Mouse (Mus musculus): ENCODE results near the gene Entpd5. TPM values are rescaled to one million over a fixed set of nuclear protein-coding genes. Genes with fewer than 3 reads are reported as not detected.
"Not testable (repeated sequence)": the region's sequence is repeated elsewhere in the genome, so short reads cannot be mapped to it uniquely, and the experiment has no call there.

The Entpd5 gene
- total RNA-seq, 1 experiment: 6.9 TPM

DNA sequence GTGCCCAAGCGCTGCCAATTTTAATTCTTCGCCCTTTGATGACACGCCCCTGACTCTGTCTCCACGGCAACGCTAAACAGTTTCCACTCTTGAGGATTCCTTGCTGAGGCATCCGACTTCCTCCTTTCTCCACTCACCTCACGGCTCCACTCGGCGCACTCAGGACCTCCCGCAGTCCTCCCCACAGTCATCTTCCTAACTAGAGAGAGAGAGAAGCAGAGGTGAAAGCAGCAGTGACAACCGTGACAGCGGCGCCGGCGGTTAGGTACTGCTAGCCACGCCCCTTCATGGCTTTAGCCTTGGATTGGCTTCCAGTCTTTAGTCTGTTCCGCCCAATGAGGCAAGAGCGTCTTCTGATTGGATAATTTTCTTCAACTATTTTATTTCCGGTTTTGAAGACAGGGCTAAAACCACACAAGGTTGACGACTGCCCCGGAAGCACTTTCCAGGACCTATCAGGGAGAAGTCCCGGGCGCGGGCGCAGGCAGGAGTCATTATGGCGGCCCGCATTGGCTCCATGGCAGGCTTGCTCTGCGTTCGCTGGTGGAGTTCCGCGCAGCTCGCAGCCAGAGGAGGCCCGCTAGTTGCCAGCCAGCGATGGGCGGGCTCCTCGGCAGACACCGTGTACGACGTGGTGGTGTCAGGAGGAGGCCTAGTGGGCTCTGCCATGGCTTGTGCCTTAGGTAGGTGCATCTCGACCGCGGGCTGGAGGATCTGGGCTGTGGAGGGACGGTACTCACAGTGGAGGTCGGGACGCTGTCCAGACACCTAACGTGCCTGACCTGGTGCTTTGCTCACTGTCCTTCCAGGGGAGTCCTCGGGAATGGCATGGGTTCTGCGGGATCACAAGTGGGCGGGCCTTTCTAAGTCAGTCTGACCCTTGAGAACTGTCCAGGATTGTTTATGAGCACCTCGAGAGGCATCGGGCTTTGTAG lies 47.0 kb downstream of the Entpd5 start, which contains the start of the genes Coq6 and Fam161b:
Coq6 (plus strand) TSS at position 103 of the 935 bp plus-strand sequence.
Fam161b (minus strand) TSS at position 279 of the 935 bp plus-strand sequence.
- peaks cover 0 to 14% of the 10 kb centered on the region in 2 experiments; a peak in 2 of 4 replicates for H3K4me1 ChIP-seq (ENCODE audit: control insufficient read depth in 2 of 2, insufficient read depth in 2 of 2, low read length in 2 of 2, poor library complexity in 1 of 2)
- TF ChIP-seq MAFK (IDR thresholded peaks at IDR 0.05; ENCODE audit: insufficient read depth, low read depth, low read length) (no peak), ZNF384 (IDR thresholded peaks at IDR 0.05; ENCODE audit: low read depth, low read length) (no peak), HCFC1 (IDR thresholded peaks at IDR 0.05; ENCODE audit: borderline replicate concordance, insufficient read depth, low read length) (peak; percentile 74), ZC3H11A (IDR thresholded peaks at IDR 0.05; ENCODE audit: borderline replicate concordance, low read depth, low read length) (no peak), CHD2 (IDR thresholded peaks at IDR 0.05; ENCODE audit: low read depth, low read length) (peak; percentile 81)
- H3K4me3 ChIP-seq (ENCODE audit: insufficient read depth in 1 of 2, low read depth in 1 of 2, low read length in 2 of 2, poor library complexity in 1 of 2, severe bottlenecking in 1 of 2): peak within 1 kb of the TSS; percentile 88 to 97
- H3K9ac ChIP-seq (ENCODE audit: insufficient read depth, low read depth, low read length, poor library complexity, severe bottlenecking): peak within 1 kb of the TSS; percentile 94
- no peaks in the 10 kb centered on the region for H3K9me3 ChIP-seq (ENCODE audit: control insufficient read depth, insufficient read depth, low read depth, low read length)
- in situ Hi-C loops (cut with MboI; ENCODE audit: low sequenced_read_pairs in 2 of 2, unreplicated experiment in 2 of 2): no loop called here
- H3K36me3 ChIP-seq (ENCODE audit: control insufficient read depth, insufficient read depth, low read length, poor library complexity, severe bottlenecking): no peaks in the 10 kb centered on the region
- DNase-seq (ENCODE audit: low read depth, low spot score): peak; percentile 95
- no peak within 1 kb of the TSS for H3K27ac ChIP-seq (ENCODE audit: insufficient read depth, low read depth, low read length, poor library complexity, severe bottlenecking)

DNA sequence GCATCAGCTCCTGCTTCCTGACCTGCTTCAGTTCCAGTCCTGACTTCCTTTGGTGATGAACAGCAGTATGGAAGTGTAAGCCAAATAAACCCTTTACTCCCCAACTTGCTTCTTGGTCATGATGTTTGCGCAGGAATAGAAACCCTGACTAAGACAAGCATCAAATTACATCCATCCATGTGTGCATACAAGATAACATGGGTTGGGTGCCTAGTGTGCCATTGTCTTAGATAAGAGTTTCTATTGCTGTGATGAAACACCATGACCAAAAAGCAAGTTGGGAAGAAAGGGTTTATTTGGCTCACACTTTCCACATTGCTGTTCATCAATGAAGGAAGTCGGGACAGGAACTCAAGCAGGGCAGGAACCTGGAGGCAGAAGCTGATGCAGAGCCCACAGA lies 50.1 kb downstream of the Entpd5 start:
- H3K4me3 ChIP-seq (ENCODE audit: insufficient read depth in 1 of 2, low read depth in 1 of 2, low read length in 2 of 2, poor library complexity in 1 of 2, severe bottlenecking in 1 of 2); DNase-seq (ENCODE audit: low read depth, low spot score); H3K9ac ChIP-seq (ENCODE audit: insufficient read depth, low read depth, low read length, poor library complexity, severe bottlenecking); H3K9me3 ChIP-seq (ENCODE audit: control insufficient read depth, insufficient read depth, low read depth, low read length); H3K4me1 ChIP-seq (ENCODE audit: control insufficient read depth in 2 of 2, insufficient read depth in 2 of 2, low read length in 2 of 2, poor library complexity in 1 of 2); in situ Hi-C loops (cut with MboI; ENCODE audit: low sequenced_read_pairs in 2 of 2, unreplicated experiment in 2 of 2); H3K36me3 ChIP-seq (ENCODE audit: control insufficient read depth, insufficient read depth, low read length, poor library complexity, severe bottlenecking); H3K27ac ChIP-seq (ENCODE audit: insufficient read depth, low read depth, low read length, poor library complexity, severe bottlenecking): not testable (repeated sequence)

DNA sequence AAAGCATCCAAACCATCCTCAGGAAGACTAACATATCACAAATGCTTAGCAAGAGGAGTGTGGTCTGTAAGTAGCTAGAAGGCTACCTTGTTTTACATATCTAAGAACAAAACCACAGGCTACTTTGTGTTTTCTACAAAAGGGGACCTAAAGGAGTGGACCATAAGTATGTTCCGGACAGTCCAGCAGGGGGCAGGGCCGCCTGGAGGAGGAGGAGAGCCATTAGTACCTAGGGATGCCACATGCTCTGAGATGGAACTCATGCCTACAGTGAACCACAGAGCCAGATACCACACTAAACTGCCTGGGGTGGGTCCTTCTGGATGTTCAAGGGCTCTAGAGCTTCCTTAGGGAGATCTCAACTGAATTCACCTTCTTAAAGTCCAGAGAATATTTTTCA lies 61.6 kb downstream of the Entpd5 start:
- in situ Hi-C loops (cut with MboI; ENCODE audit: low sequenced_read_pairs in 2 of 2, unreplicated experiment in 2 of 2): no loop called here
- Histone ChIP-seq H3K27ac (ENCODE audit: insufficient read depth, low read depth, low read length, poor library complexity, severe bottlenecking) (no peak overlapping the region), H3K4me1 (ENCODE audit: control insufficient read depth in 2 of 2, insufficient read depth in 2 of 2, low read length in 2 of 2, poor library complexity in 1 of 2) (no peaks in the 10 kb centered on the region), H3K9ac (ENCODE audit: insufficient read depth, low read depth, low read length, poor library complexity, severe bottlenecking) (no peak overlapping the region), H3K9me3 (ENCODE audit: control insufficient read depth, insufficient read depth, low read depth, low read length) (no peaks in the 10 kb centered on the region), H3K4me3 (ENCODE audit: insufficient read depth in 1 of 2, low read depth in 1 of 2, low read length in 2 of 2, poor library complexity in 1 of 2, severe bottlenecking in 1 of 2) (no peak overlapping the region), H3K36me3 (ENCODE audit: control insufficient read depth, insufficient read depth, low read length, poor library complexity, severe bottlenecking) (peaks cover 7% of the 10 kb centered on the region; the same call in 1 of the 2 replicates)
- no peak for DNase-seq (ENCODE audit: low read depth, low spot score)
- TF ChIP-seq ZC3H11A (IDR thresholded peaks at IDR 0.05; ENCODE audit: borderline replicate concordance, low read depth, low read length) (no peak), MAFK (IDR thresholded peaks at IDR 0.05; ENCODE audit: insufficient read depth, low read depth, low read length) (no peak), HCFC1 (IDR thresholded peaks at IDR 0.05; ENCODE audit: borderline replicate concordance, insufficient read depth, low read length) (no peak)

DNA sequence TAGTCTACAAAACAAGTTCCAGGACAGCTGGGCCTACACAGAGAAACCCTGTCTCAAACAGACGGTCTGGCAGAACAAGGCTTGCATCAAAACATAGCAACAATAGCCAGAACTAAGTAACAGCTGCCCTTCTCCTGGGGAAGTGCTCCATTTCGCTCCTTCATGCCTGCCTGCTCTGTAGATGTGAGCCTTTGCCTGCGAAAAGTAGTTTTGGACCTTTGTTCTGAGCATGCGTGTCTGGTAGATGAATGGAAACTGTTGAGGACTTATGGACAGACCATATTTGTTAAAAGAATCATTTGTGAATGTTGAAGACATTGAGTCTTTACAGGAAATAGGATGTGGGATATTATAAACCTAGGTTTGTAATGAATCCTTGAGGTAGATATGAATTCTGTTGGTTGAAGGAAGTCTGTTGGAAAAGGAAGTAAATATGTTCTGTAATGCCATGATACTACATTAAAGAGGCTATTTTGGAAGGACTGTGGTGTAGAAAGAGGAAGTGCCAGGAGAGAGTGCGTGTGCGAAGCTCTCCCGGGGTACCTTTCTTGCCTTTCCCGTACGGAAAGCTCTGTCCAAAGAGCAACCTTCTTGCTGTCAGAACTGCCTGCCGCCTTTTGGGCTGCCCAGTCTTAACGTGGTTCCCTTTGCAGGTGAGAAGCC lies 71.7 kb downstream of the Entpd5 start:
- H3K36me3 ChIP-seq (ENCODE audit: control insufficient read depth, insufficient read depth, low read length, poor library complexity, severe bottlenecking): peaks cover 34% of the 10 kb centered on the region
- H3K9ac ChIP-seq (ENCODE audit: insufficient read depth, low read depth, low read length, poor library complexity, severe bottlenecking): no peak overlapping the region
- no peak overlapping the region for H3K4me3 ChIP-seq (ENCODE audit: insufficient read depth in 1 of 2, low read depth in 1 of 2, low read length in 2 of 2, poor library complexity in 1 of 2, severe bottlenecking in 1 of 2)
- in situ Hi-C loops (cut with MboI; ENCODE audit: low sequenced_read_pairs in 2 of 2, unreplicated experiment in 2 of 2): no loop called here
- no peak for DNase-seq (ENCODE audit: low read depth, low spot score)
- no peak for TF ChIP-seq HCFC1 (IDR thresholded peaks at IDR 0.05; ENCODE audit: borderline replicate concordance, insufficient read depth, low read length)
- TF ChIP-seq ZNF384 (IDR thresholded peaks at IDR 0.05; ENCODE audit: low read depth, low read length): no peak
- no peak for TF ChIP-seq MAFK (IDR thresholded peaks at IDR 0.05; ENCODE audit: insufficient read depth, low read depth, low read length)
- TF ChIP-seq ZC3H11A (IDR thresholded peaks at IDR 0.05; ENCODE audit: borderline replicate concordance, low read depth, low read length): no peak
- no peak for TF ChIP-seq CHD2 (IDR thresholded peaks at IDR 0.05; ENCODE audit: low read depth, low read length)
- no peak overlapping the region for H3K27ac ChIP-seq (ENCODE audit: insufficient read depth, low read depth, low read length, poor library complexity, severe bottlenecking)
- H3K4me1 ChIP-seq (ENCODE audit: control insufficient read depth in 2 of 2, insufficient read depth in 2 of 2, low read length in 2 of 2, poor library complexity in 1 of 2): no peaks in the 10 kb centered on the region
- H3K9me3 ChIP-seq (ENCODE audit: control insufficient read depth, insufficient read depth, low read depth, low read length): no peaks in the 10 kb centered on the region

Measured in ES-E14 (cell line).